Mouse (Mus musculus) lung, embryonic 16.5 days (tissue): ENCODE measurements around the gene Scg3. TPM values are rescaled to one million over a fixed set of nuclear protein-coding genes. Genes with fewer than 3 reads are reported as not detected.
A peak's percentile ranks its signal among the peaks of the same experiment; 100 is the strongest.

ENCODE experiments used
- ATAC-seq: fragments of 200-750 bp; cut with Nextera tagmentation; 2 replicates; pipeline ENCODE4 v1.8.0; 2017; ENCODE audit warnings: low read depth, mild to moderate bottlenecking, moderate library complexity
- H3K27ac ChIP-seq: fragments of 300-500 bp; sonication (generic); 2 replicates; pipeline ENCODE4 v1.5.1; 2014; ENCODE audit warnings: mild to moderate bottlenecking, control low read depth, low read length
- H3K27me3 ChIP-seq: fragments of 300-500 bp; sonication (generic); 2 replicates; pipeline ENCODE4 v1.6.1; 2014; ENCODE audit warnings: low read depth, low read length, mixed read lengths; ENCODE audit not compliant: control insufficient read depth, insufficient read depth
- H3K36me3 ChIP-seq: fragments of 300-500 bp; sonication (generic); 2 replicates; pipeline ENCODE4 v1.6.1; 2014; ENCODE audit warnings: low read length; ENCODE audit not compliant: control insufficient read depth, insufficient read depth
- H3K4me1 ChIP-seq: fragments of 300-500 bp; sonication (generic); replicated peaks from 2 replicates; pipeline ENCODE4 v1.6.1; 2014; ENCODE audit warnings: low read length, mixed read lengths; ENCODE audit not compliant: control insufficient read depth, insufficient read depth
- H3K4me2 ChIP-seq: fragments of 300-500 bp; sonication (generic); 2 replicates; pipeline ENCODE4 v1.6.1; 2014; ENCODE audit warnings: low read depth, low read length, control low read depth
- H3K4me3 ChIP-seq: fragments of 300-500 bp; sonication (generic); 2 replicates; pipeline ENCODE4 v1.5.1; 2014; ENCODE audit warnings: mild to moderate bottlenecking, low read length, control low read depth
- H3K9ac ChIP-seq: fragments of 300-500 bp; sonication (generic); 2 replicates; pipeline ENCODE4 v1.6.1; 2014; ENCODE audit warnings: low read length, control low read depth
- H3K9me3 ChIP-seq: fragments of 300-500 bp; sonication (generic); 2 replicates; pipeline ENCODE4 v1.6.1; 2016; ENCODE audit warnings: low read length; ENCODE audit not compliant: control insufficient read depth
- WGBS: fragments of 180-500 bp; shearing (Covaris S2); extraction: QIAGEN DNeasy Blood & Tissue Kit; methylation state at CpG from one replicate; pipeline ENCODE4 v1.1.7; 2014; 5-methylcytosine and 5-hydroxymethylcytosine counted together
- polyA plus RNA-seq: library from polyadenylated mRNA; unstranded; fragments of >200 nt; fragmentation: Nextera tagmentation; extraction: Ambion mirVana; gene quantifications from 2 replicates; pipeline ENCODE4 v1.2.1, GENCODE M21; 2015

The Scg3 gene
- polyA plus RNA-seq, 1 experiment from 2014 or later = 1.2 TPM

DNA sequence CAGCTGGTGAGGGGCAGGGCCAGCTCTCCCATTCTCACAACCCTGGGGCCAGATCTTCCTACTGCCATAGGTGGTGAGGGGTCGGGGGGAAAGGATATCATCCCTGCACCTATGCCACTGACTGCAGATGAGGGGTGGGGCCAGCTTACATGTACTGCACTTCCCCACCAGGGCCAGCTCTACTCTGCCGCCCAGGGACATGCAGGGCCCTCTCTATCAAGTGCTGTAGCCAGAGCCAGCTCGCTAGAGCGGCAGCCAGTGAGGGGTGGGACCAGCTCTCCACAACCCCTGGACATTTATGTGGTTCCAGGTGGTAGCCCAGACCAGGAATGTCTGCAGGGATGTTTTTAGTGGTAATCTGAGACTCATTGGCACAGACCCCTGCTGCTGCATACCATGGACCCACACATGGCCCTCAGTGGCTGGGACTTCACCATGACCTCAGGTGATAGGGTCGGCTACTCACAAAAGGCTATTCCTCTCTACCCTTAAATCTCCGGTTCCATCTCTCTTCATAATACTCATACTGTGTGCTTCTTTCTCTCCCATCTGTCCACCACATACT is 64.9 kb downstream of the Scg3 start:
- no peaks in the 10 kb centered on the region for H3K4me1 ChIP-seq
- no peak overlapping the region for H3K4me2 ChIP-seq
- no peak overlapping the region for H3K4me3 ChIP-seq
- ATAC-seq = no peak
- H3K36me3 ChIP-seq = no peaks in the 10 kb centered on the region
- H3K9me3 ChIP-seq = no peaks in the 10 kb centered on the region
- H3K27ac ChIP-seq = no peak overlapping the region
- no peaks in the 10 kb centered on the region; the same call in 1 of the 2 replicates for H3K27me3 ChIP-seq
- no peak overlapping the region for H3K9ac ChIP-seq
- WGBS = 82% methylated on average over 6 of the region's 6 CpGs

DNA sequence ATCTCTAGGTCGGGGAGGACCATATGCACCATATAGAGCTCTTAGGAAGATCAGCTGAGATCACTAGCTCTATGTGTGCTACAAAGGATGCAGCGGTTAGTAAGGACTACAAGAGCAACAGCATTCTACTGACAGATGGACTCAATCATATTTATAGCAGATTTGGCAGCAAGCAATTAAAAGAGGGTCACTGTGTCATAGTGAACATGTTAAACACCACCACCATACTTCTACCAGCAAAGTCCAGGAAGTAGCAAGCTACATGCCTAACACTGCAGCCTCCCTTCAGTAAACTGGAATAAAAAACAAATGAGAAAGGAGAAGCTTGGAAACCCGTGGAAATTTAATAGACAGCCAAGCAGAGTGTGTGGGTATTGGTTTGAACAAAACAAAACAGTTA is 67.3 kb downstream of the Scg3 start:
- H3K9me3 ChIP-seq = no peaks in the 10 kb centered on the region
- no peak overlapping the region for H3K4me3 ChIP-seq
- 58% methylated on average over 3 of the region's 3 CpGs for WGBS
- H3K27me3 ChIP-seq = no peaks in the 10 kb centered on the region
- no peak for ATAC-seq
- H3K4me2 ChIP-seq = no peak overlapping the region
- H3K27ac ChIP-seq = no peak overlapping the region
- no peaks in the 10 kb centered on the region for H3K4me1 ChIP-seq
- no peak overlapping the region for H3K9ac ChIP-seq
- no peaks in the 10 kb centered on the region for H3K36me3 ChIP-seq

DNA sequence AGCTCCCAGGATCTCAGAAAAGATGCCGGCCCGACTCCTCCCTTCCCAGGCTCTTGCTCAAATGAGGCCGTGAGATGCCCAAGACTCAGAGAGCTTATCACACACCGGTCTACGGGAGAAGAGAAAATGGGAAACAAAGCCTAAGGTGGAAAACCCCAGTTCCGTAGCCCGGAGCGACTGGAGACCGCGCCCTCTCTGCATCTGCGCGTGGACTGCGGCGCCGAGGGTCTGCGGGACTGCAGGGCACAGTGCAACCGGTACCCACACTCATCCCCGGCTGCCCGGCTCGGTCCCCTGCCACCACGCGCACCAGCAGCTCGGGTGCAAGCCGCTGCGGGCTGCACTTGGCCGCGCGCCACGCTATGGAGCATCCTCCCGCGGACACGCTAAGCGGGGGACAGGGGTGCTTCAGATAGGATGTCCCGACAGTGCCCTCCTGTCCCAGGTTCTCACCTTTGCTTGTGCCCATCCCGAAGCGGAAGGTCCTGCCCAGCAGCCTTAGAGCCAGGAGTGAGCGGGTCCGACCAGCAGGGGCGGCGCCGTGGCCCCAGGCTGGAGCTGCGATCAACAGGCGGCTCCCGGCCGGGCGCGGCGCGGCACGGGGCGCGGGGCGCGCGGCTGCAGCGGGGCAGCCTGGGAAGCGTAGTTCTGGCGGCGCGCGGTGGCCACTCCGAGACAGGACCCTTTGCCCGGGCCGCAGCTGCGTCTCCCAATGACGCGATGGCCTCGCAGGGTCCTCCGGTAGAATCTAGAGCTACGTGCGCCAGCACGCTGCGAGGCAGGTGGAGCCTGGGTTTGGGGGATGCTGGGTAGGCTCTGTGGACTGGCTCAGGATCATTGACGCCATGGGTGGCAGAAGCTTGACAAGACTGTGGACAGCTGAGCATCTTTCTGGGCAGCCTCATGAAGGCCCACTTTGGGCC is 73.0 kb downstream of the Scg3 start, which contains the start of gene Tmod2:
TSS of gene Tmod2 (minus strand) at position 755 of the 923 bp plus-strand sequence.
- Histone ChIP-seq H3K27ac (no peak within 1 kb of the TSS), H3K4me3 (peak within 1 kb of the TSS; percentile 60), H3K4me1 (peaks cover 6% of the 10 kb centered on the region), H3K27me3 (peaks cover 3% of the 10 kb centered on the region; the same call in 1 of the 2 replicates), H3K9ac (peak within 1 kb of the TSS; percentile 52), H3K4me2 (peak within 1 kb of the TSS; percentile 95), H3K36me3 (no peaks in the 10 kb centered on the region), H3K9me3 (no peaks in the 10 kb centered on the region)
- peak; percentile 92 for ATAC-seq
- under 1% methylated on average over 68 of the region's 74 CpGs for WGBS

DNA sequence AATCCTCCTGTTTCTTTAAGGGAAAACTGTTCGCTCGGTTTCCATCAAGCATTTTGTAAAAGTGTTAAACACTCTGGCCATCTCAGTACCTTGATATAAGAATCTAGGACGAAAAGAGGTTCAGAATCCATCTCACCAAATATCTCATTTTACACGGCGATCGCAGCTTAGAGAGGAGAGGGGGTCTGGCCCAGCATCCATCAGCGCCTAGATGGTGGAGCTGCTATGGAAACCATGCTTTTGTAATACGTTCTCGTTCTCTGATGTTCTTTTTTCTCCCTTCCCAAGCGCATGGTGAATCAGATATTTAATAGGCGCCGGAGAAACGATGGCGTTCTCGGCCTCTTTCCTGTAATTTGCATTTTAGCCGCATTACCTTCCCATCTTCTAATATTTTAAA is 73.9 kb downstream of the Scg3 start:
- no peak for ATAC-seq
- Histone ChIP-seq H3K27ac (no peak overlapping the region), H3K9me3 (no peaks in the 10 kb centered on the region), H3K4me1 (peaks cover 6% of the 10 kb centered on the region), H3K4me2 (peak overlapping the region; percentile 95), H3K27me3 (peaks cover 3% of the 10 kb centered on the region; the same call in 1 of the 2 replicates), H3K9ac (peak overlapping the region; percentile 52; the same call in 1 of the 2 replicates), H3K36me3 (no peaks in the 10 kb centered on the region), H3K4me3 (peak overlapping the region; percentile 60)
- WGBS = 17% methylated on average over 16 of the region's 16 CpGs

DNA sequence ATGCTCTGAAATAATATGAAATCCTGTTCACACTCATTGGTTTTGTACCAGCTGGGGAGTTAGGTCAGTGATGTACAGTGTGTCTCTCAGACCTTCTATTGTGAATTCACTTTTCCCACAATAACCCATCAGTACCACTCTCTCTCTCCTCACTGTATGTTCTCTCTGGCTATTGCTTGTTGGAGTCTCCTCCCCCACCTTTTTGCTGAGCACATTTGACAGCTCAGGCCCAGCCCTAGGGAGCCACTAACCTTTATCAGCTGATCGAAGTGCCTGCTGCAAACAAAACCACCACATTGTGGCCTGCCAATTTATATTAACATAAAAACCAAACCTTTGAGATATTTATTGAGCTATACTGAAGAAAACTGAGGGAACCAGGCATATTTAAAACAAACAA is 74.4 kb downstream of the Scg3 start:
- H3K4me1 ChIP-seq = peaks cover 6% of the 10 kb centered on the region
- no peak for ATAC-seq
- H3K36me3 ChIP-seq = no peaks in the 10 kb centered on the region
- no peak overlapping the region for H3K9ac ChIP-seq
- no peak overlapping the region for H3K4me2 ChIP-seq
- no peak overlapping the region for H3K27ac ChIP-seq
- WGBS = 72% methylated on average over 1 of the region's 1 CpGs
- no peak overlapping the region for H3K4me3 ChIP-seq
- peaks cover 3% of the 10 kb centered on the region; the same call in 1 of the 2 replicates for H3K27me3 ChIP-seq
- H3K9me3 ChIP-seq = no peaks in the 10 kb centered on the region

DNA sequence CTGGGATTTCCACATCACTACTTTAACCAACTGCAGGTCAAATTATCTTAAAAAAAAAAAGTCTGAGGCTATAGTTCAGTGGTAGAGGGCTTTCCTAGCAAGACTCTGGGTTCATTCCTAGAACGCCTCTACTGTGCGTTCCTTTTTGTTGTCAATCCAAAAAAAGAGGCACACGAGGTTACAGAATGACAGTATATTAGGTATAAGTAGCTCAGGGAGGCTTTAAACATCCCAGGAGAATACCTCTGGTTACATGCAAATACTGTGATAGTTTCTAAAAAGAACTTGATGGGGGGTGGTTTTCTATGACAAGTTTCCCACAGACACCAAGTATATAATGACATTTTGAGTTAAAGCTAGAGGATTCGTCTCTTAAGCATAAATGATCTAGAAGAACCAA is 76.4 kb downstream of the Scg3 start:
- H3K9me3 ChIP-seq = no peaks in the 10 kb centered on the region
- H3K4me1 ChIP-seq = peaks cover 6% of the 10 kb centered on the region
- ATAC-seq = no peak
- H3K4me3 ChIP-seq = no peak overlapping the region
- H3K36me3 ChIP-seq = no peaks in the 10 kb centered on the region
- no peak overlapping the region for H3K27ac ChIP-seq
- H3K9ac ChIP-seq = no peak overlapping the region
- peaks cover 3% of the 10 kb centered on the region; the same call in 1 of the 2 replicates for H3K27me3 ChIP-seq
- 94% methylated on average over 4 of the region's 4 CpGs for WGBS
- no peak overlapping the region for H3K4me2 ChIP-seq

DNA sequence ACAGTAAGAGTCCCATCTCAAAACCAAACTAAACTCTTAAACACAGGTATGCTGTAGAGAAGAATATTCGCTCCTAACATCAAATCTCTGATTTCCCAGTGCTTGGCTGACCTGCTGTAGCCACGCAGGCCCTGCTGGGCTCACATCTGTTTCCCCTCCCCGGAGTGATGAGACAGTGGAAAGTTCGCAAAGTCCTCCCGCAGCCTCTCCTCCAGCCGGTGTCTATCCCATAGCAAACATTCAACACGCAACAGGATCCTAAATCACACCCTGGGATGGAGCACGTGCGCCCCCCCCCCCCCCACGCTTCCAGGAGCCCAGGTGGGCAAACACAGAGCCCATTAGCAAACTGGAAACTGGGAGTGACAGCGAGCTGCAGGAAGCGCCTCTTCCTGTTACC is 82.3 kb downstream of the Scg3 start:
- H3K4me3 ChIP-seq = no peak overlapping the region
- no peaks in the 10 kb centered on the region for H3K9me3 ChIP-seq
- H3K4me2 ChIP-seq = peak overlapping the region; percentile 34
- H3K4me1 ChIP-seq = peaks cover 14% of the 10 kb centered on the region; the same call in 1 of the 2 replicates
- H3K9ac ChIP-seq = no peak overlapping the region
- no peaks in the 10 kb centered on the region for H3K36me3 ChIP-seq
- H3K27ac ChIP-seq = no peak overlapping the region
- WGBS = 15% methylated on average over 12 of the region's 12 CpGs
- H3K27me3 ChIP-seq = no peaks in the 10 kb centered on the region
- 0 out of 2 replicates have a peak, but pooled peaks have one; percentile 4 for ATAC-seq

DNA sequence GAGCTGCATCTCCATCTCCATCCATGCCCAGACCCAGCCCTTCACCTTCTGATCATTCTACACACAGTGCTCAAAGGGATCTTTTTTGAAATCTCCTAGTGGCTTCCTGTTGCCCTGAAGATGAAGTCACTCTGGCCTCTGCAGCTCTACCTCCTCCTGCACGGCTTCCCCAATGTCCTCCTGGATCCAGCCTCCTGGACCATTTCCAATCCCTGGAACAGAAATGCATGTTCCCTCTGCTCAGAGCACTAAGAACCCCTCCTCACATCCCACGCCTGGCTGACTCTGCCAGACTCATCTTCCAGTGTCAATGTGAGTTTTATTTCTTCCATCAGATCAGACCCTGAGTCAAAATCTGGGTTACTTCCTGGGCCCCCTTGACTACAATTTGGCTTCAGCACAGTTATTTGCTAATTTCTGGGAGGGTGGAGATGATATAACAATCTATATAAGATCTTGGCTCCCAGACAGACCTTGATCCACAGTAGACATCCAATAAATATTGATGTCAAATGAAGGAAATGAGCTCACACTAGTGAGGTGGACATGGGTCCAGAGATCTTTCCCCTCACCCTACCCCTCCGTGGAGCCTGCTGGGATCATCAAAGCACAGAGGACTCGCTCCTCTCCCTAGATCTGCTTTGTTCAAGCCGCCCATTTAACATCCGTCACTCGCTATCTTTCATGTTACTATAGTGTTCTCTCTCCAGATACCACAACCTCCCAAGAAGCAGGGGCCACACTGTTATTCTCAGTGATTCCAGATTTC is 83.5 kb downstream of the Scg3 start:
- Histone ChIP-seq H3K27me3 (no peaks in the 10 kb centered on the region), H3K9me3 (no peaks in the 10 kb centered on the region), H3K4me3 (no peak overlapping the region), H3K36me3 (no peaks in the 10 kb centered on the region), H3K9ac (no peak overlapping the region), H3K27ac (0 out of 2 replicates have a peak overlapping the region, but pooled peaks have one; percentile 1), H3K4me1 (peaks cover 14% of the 10 kb centered on the region; the same call in 1 of the 2 replicates), H3K4me2 (no peak overlapping the region)
- peak; percentile 42; the same call in 1 of the 2 replicates for ATAC-seq
- WGBS = 54% methylated on average over 7 of the region's 7 CpGs
